Mouse (Mus musculus): Measurements from ENCODE around the gene Mmp2. TPM values are rescaled to one million over a fixed set of nuclear protein-coding genes. Genes with fewer than 3 reads are reported as not detected.
"Not testable (repeated sequence)": the region's sequence is repeated elsewhere in the genome, so short reads cannot be mapped to it uniquely, and the experiment has no call there.

The Mmp2 gene
- 14.5 and 15.8 TPM in 2 replicates for polyA plus RNA-seq (2014; fragmentation: Nextera tagmentation; extraction: Ambion mirVana)

DNA sequence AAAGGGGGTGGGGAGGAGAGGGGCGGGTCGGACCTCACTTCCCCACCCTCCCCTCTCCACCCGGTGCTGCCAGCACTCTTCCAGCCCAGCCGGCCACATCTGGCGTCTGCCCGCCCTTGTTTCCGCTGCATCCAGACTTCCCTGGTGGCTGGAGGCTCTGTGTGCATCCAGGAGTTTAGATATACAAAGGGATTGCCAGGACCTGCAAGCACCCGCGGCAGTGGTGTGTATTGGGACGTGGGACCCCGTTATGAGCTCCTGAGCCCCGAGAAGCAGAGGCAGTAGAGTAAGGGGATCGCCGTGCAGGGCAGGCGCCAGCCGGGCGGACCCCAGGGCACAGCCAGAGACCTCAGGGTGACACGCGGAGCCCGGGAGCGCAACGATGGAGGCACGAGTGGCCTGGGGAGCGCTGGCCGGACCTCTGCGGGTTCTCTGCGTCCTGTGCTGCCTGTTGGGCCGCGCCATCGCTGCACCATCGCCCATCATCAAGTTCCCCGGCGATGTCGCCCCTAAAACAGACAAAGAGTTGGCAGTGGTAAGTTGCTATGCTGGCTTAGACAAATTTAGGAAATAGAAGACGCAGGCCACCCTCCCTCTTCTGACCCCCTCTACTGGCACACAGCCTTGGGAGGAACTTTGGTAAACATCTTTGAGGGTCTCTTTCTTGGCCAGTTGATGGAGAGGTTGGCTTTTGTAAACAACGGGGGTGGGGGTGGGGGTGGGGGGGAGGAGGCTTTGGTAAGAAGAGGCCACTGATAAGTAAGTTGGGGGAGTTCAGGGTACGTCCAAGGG lies at the start of gene Mmp2:
TSS of gene Mmp2 (plus strand) at position 49 of the 792 bp plus-strand sequence.
- peak; percentile 27 for DNase-seq (ENCODE audit: low spot score)
- Histone ChIP-seq H3K36me3 (ENCODE audit: control insufficient read depth, insufficient read depth, low read length) (no peaks in the 10 kb centered on the region), H3K9me3 (replicated peaks; ENCODE audit: control insufficient read depth, low read length) (no peaks in the 10 kb centered on the region), H3K4me3 (ENCODE audit: low read depth, low read length) (peak within 1 kb of the TSS; percentile 26), H3K4me2 (ENCODE audit: low read length) (peak within 1 kb of the TSS; percentile 56), H3K9ac (ENCODE audit: low read length) (peak within 1 kb of the TSS; percentile 60), H3K27ac (ENCODE audit: low read depth, low read length) (no peak within 1 kb of the TSS), H3K4me1 (ENCODE audit: control insufficient read depth, insufficient read depth, low read length) (peaks cover 8% of the 10 kb centered on the region; the same call in 1 of the 2 replicates), H3K27me3 (replicated peaks; ENCODE audit: control insufficient read depth, insufficient read depth, low read length) (0 out of 2 replicates have a peak, but pooled peaks cover 4% of the 10 kb centered on the region)
- WGBS, result 3% methylated on average over 37 of the region's 37 CpGs
- ATAC-seq, result no peak

- Histone ChIP-seq H3K4me2 (ENCODE audit: low read length) (no peak overlapping the region), H3K36me3 (ENCODE audit: control insufficient read depth, insufficient read depth, low read length) (no peaks in the 10 kb centered on the region), H3K4me1 (ENCODE audit: control insufficient read depth, insufficient read depth, low read length) (no peaks in the 10 kb centered on the region), H3K9me3 (replicated peaks; ENCODE audit: control insufficient read depth, low read length) (no peaks in the 10 kb centered on the region), H3K27me3 (replicated peaks; ENCODE audit: control insufficient read depth, insufficient read depth, low read length) (no peaks in the 10 kb centered on the region), H3K9ac (ENCODE audit: low read length) (no peak overlapping the region), H3K27ac (ENCODE audit: low read depth, low read length) (no peak overlapping the region), H3K4me3 (ENCODE audit: low read depth, low read length) (no peak overlapping the region)
- 71% methylated on average over 3 of the region's 3 CpGs for WGBS
- no peak for ATAC-seq
- no peak for DNase-seq (ENCODE audit: low spot score)
These were observed 46.1 kb upstream of the Mmp2 start for GRCm38 (mm10) chr8:92780976-92781375.

DNA sequence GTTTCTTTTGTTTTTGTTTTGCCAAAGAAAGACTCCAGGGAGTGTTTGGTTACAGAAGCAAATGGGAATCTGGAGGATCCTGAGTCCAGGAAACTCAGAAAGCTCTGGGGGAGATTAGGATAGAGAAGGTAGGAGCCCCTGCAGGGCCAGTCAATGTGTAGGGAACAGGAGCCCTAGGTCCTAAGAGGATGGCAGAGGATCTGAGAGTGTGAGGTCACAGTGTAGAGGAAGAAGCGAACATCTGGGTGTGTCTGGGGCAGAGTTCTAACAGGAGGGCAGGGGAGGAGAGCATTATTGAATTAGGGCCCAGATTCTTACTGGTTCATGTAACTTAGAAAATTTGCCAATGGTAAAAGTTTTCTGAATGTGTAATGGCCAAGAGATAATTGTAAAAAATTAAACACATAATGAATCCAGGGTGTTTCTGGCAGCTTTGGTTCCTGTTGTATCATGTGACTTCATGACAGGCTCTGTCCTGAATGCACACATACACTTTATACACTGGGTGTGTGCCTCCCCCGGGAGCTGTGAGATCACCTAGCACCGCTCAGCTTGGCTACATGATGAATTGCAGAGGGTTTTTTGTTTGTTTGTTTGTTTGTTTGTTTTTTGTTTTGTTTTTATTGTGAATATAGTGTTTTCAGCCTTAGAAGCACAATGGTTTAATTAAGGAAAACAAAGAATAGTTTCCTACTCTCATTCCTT lies 43.0 kb upstream of the Mmp2 start:
- H3K36me3 ChIP-seq (ENCODE audit: control insufficient read depth, insufficient read depth, low read length), result no peaks in the 10 kb centered on the region
- H3K4me2 ChIP-seq (ENCODE audit: low read length), result no peak overlapping the region
- H3K9me3 ChIP-seq (replicated peaks; ENCODE audit: control insufficient read depth, low read length), result no peaks in the 10 kb centered on the region
- H3K9ac ChIP-seq (ENCODE audit: low read length), result no peak overlapping the region
- H3K27ac ChIP-seq (ENCODE audit: low read depth, low read length), result no peak overlapping the region
- ATAC-seq (no peak), DNase-seq (ENCODE audit: low spot score) (no peak)
- no peaks in the 10 kb centered on the region for H3K4me1 ChIP-seq (ENCODE audit: control insufficient read depth, insufficient read depth, low read length)
- H3K4me3 ChIP-seq (ENCODE audit: low read depth, low read length), result no peak overlapping the region
- no peaks in the 10 kb centered on the region for H3K27me3 ChIP-seq (replicated peaks; ENCODE audit: control insufficient read depth, insufficient read depth, low read length)
- WGBS, result 55% methylated on average over 3 of the region's 3 CpGs

DNA sequence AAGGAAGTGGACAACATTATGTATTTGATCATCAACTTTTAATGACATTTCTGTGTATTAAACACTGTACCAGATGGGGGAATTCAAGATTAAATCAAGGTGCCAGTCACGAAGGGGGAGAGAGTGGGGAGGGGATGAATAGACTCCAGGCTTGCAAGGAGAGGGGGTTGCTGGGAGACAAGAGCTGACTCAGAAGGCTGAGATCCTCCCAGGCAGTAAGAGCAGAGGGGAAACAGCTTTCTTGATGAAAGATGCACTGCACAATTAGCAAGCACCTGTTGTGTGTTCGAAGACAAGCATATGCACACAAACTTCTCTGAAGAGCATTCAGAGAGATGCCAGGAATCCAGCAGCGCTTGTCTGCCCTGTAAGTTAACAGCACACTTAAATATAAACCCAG lies 36.3 kb upstream of the Mmp2 start:
- WGBS, result 67% methylated on average over 3 of the region's 3 CpGs
- H3K36me3 ChIP-seq (ENCODE audit: control insufficient read depth, insufficient read depth, low read length), result no peaks in the 10 kb centered on the region
- ATAC-seq, result no peak
- no peaks in the 10 kb centered on the region for H3K4me1 ChIP-seq (ENCODE audit: control insufficient read depth, insufficient read depth, low read length)
- DNase-seq (ENCODE audit: low spot score), result peak; percentile 13
- H3K9me3 ChIP-seq (replicated peaks; ENCODE audit: control insufficient read depth, low read length), result no peaks in the 10 kb centered on the region
- H3K27me3 ChIP-seq (replicated peaks; ENCODE audit: control insufficient read depth, insufficient read depth, low read length), result no peaks in the 10 kb centered on the region
- no peak overlapping the region for H3K27ac ChIP-seq (ENCODE audit: low read depth, low read length)
- no peak overlapping the region for H3K4me3 ChIP-seq (ENCODE audit: low read depth, low read length)
- no peak overlapping the region for H3K4me2 ChIP-seq (ENCODE audit: low read length)
- H3K9ac ChIP-seq (ENCODE audit: low read length), result no peak overlapping the region

DNA sequence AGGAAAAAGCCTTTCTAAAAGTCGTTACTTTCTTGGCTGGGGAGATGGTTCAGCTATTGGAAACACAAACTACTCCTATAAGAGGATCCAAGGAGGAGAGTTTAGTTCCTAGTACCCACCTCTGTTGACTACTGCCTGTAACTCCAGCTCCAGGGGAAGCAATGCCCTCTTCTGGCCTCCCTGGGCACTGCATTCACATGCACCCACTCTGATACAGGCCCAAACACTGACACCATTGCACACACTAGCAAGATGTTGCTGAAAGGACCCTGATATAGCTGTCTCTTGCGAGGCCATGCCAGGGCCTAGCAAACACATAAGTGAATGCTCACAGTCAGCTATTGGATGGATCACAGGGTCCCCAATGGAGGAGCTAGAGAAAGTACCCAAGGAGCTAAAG lies 35.1 kb upstream of the Mmp2 start:
- 83% methylated on average over 2 of the region's 2 CpGs for WGBS
- H3K9me3 ChIP-seq (replicated peaks; ENCODE audit: control insufficient read depth, low read length); H3K27me3 ChIP-seq (replicated peaks; ENCODE audit: control insufficient read depth, insufficient read depth, low read length); H3K27ac ChIP-seq (ENCODE audit: low read depth, low read length); ATAC-seq; H3K4me2 ChIP-seq (ENCODE audit: low read length); H3K9ac ChIP-seq (ENCODE audit: low read length); H3K4me1 ChIP-seq (ENCODE audit: control insufficient read depth, insufficient read depth, low read length); H3K4me3 ChIP-seq (ENCODE audit: low read depth, low read length); DNase-seq (ENCODE audit: low spot score); H3K36me3 ChIP-seq (ENCODE audit: control insufficient read depth, insufficient read depth, low read length): not testable (repeated sequence)

DNA sequence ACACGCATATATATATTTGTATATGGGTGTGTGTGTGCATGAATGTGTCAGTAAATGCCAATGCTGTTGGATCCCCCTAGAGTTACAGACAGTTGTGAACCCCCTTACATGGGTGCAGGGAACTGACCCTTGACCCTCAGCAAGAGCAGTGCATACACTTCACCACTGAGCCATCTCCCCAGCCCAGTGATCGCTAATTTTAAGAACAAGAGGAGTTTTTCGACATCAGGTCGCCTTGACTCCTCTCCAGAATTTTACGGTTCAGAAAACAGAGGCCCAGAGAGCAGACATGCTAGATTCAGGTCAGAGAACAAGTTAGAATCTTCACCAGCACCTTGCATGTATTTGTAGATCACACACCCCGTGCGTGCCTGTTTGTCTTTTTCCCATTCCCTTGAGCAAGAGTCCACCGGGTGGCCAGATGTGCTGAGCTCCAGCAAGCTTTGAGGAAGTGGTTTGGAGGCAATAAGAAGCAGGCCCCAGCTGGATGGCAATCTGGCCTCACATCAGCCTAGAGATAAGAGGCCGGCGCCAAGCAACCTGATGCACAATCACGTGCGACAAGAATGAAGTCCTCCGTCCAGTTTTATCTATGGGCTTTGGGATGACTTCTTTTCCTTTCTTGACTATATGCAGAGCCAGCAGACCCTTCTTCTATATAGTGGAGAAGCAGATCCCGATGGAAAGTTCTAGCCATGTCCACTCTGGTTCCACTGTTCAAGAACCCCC lies 33.1 kb upstream of the Mmp2 start:
- Histone ChIP-seq H3K4me3 (ENCODE audit: low read depth, low read length) (no peak overlapping the region), H3K9ac (ENCODE audit: low read length) (no peak overlapping the region), H3K9me3 (replicated peaks; ENCODE audit: control insufficient read depth, low read length) (no peaks in the 10 kb centered on the region), H3K36me3 (ENCODE audit: control insufficient read depth, insufficient read depth, low read length) (no peaks in the 10 kb centered on the region), H3K4me1 (ENCODE audit: control insufficient read depth, insufficient read depth, low read length) (0 out of 2 replicates have a peak, but pooled peaks cover 2% of the 10 kb centered on the region), H3K4me2 (ENCODE audit: low read length) (no peak overlapping the region), H3K27me3 (replicated peaks; ENCODE audit: control insufficient read depth, insufficient read depth, low read length) (no peaks in the 10 kb centered on the region), H3K27ac (ENCODE audit: low read depth, low read length) (no peak overlapping the region)
- no peak for DNase-seq (ENCODE audit: low spot score)
- no peak for ATAC-seq
- 91% methylated on average over 14 of the region's 14 CpGs for WGBS

GRCm38 (mm10) chr8:92797527-92797931 lies 29.6 kb upstream of the Mmp2 start:
- H3K9ac ChIP-seq (ENCODE audit: low read length), result no peak overlapping the region
- ATAC-seq (peak; percentile 70), DNase-seq (ENCODE audit: low spot score) (peak; percentile 64)
- no peak overlapping the region for H3K4me3 ChIP-seq (ENCODE audit: low read depth, low read length)
- H3K27me3 ChIP-seq (replicated peaks; ENCODE audit: control insufficient read depth, insufficient read depth, low read length), result no peaks in the 10 kb centered on the region
- WGBS, result 50% methylated on average over 7 of the region's 7 CpGs
- no peak overlapping the region for H3K4me2 ChIP-seq (ENCODE audit: low read length)
- H3K9me3 ChIP-seq (replicated peaks; ENCODE audit: control insufficient read depth, low read length), result no peaks in the 10 kb centered on the region
- no peaks in the 10 kb centered on the region for H3K36me3 ChIP-seq (ENCODE audit: control insufficient read depth, insufficient read depth, low read length)
- 0 out of 2 replicates have a peak, but pooled peaks cover 2% of the 10 kb centered on the region for H3K4me1 ChIP-seq (ENCODE audit: control insufficient read depth, insufficient read depth, low read length)
- no peak overlapping the region for H3K27ac ChIP-seq (ENCODE audit: low read depth, low read length)

- H3K27me3 ChIP-seq (replicated peaks; ENCODE audit: control insufficient read depth, insufficient read depth, low read length), result no peaks in the 10 kb centered on the region
- no peak overlapping the region for H3K4me3 ChIP-seq (ENCODE audit: low read depth, low read length)
- no peak overlapping the region for H3K27ac ChIP-seq (ENCODE audit: low read depth, low read length)
- H3K4me2 ChIP-seq (ENCODE audit: low read length), result no peak overlapping the region
- DNase-seq (ENCODE audit: low spot score) (no peak), ATAC-seq (no peak)
- 90% methylated on average over 11 of the region's 11 CpGs for WGBS
- no peak overlapping the region for H3K9ac ChIP-seq (ENCODE audit: low read length)
- H3K4me1 ChIP-seq (ENCODE audit: control insufficient read depth, insufficient read depth, low read length), result 0 out of 2 replicates have a peak, but pooled peaks cover 2% of the 10 kb centered on the region
- H3K9me3 ChIP-seq (replicated peaks; ENCODE audit: control insufficient read depth, low read length), result no peaks in the 10 kb centered on the region
- H3K36me3 ChIP-seq (ENCODE audit: control insufficient read depth, insufficient read depth, low read length), result no peaks in the 10 kb centered on the region
These were observed 27.7 kb upstream of the Mmp2 start for GRCm38 (mm10) chr8:92799406-92799805.
